Mouse (Mus musculus) intestine, embryonic 14.5 days (tissue): ENCODE measurements around the gene Nudt22. TPM values are rescaled to one million over a fixed set of nuclear protein-coding genes. Genes with fewer than 3 reads are reported as not detected.

Source experiments
- ATAC-seq: fragments of 200-750 bp; cut with Nextera tagmentation; replicated peaks from 2 replicates; pipeline ENCODE4 v1.8.0; 2017; ENCODE audit warnings: low read depth, moderate number of reproducible peaks, moderate TSS enrichment, moderate library complexity; ENCODE audit not compliant: low FRiP score, low TSS enrichment
- DNase-seq: peaks from one replicate; pipeline ENCODE4 v3.0.0-alpha.2; 2018; ENCODE audit warnings: low spot score
- H3K27ac ChIP-seq: fragments of 300-500 bp; sonication (generic); 2 replicates; pipeline ENCODE4 v1.5.1; 2014; ENCODE audit warnings: low read depth, mild to moderate bottlenecking, control low read depth
- H3K27me3 ChIP-seq: fragments of 300-500 bp; sonication (generic); replicated peaks from 2 replicates; pipeline ENCODE4 v1.6.1; 2014; ENCODE audit warnings: low read length, control low read depth; ENCODE audit not compliant: control insufficient read depth, insufficient read depth
- H3K36me3 ChIP-seq: fragments of 300-500 bp; sonication (generic); 2 replicates; pipeline ENCODE4 v1.6.1; 2014; ENCODE audit warnings: low read length, control low read depth; ENCODE audit not compliant: control insufficient read depth, insufficient read depth
- H3K4me1 ChIP-seq: fragments of 300-500 bp; sonication (generic); replicated peaks from 2 replicates; pipeline ENCODE4 v1.6.1; 2014; ENCODE audit warnings: low read length, control low read depth, mixed read lengths; ENCODE audit not compliant: control insufficient read depth, insufficient read depth
- H3K4me2 ChIP-seq: fragments of 300-500 bp; sonication (generic); 2 replicates; pipeline ENCODE4 v1.6.1; 2014; ENCODE audit warnings: low read length
- H3K4me3 ChIP-seq: fragments of 300-500 bp; sonication (generic); 2 replicates; pipeline ENCODE4 v1.5.1; 2014; ENCODE audit warnings: low read depth, low read length, control low read depth, mixed read lengths
- H3K9ac ChIP-seq: fragments of 300-500 bp; sonication (generic); 2 replicates; pipeline ENCODE4 v1.6.1; 2014; ENCODE audit warnings: mild to moderate bottlenecking, low read length
- H3K9me3 ChIP-seq: fragments of 300-500 bp; sonication (generic); 2 replicates; pipeline ENCODE4 v1.6.1; 2016; ENCODE audit warnings: low read length, control low read depth; ENCODE audit not compliant: control insufficient read depth
- WGBS: fragments of 180-500 bp; shearing (Covaris S2); extraction: QIAGEN DNeasy Blood & Tissue Kit; methylation state at CpG from one replicate; pipeline ENCODE4 v1.1.7; 2014; 5-methylcytosine and 5-hydroxymethylcytosine counted together
- polyA plus RNA-seq: library from polyadenylated mRNA; unstranded; fragments of >200 nt; fragmentation: Nextera tagmentation; extraction: Ambion mirVana; gene quantifications from 2 replicates; pipeline ENCODE4 v1.2.1, GENCODE M21; 2014

Nudt22 gene
- polyA plus RNA-seq, 1 experiment from 2014 or later: 14.6 TPM

GRCm38 (mm10) chr19:6969291-6969664 is 26.6 kb downstream of the Nudt22 start:
- Histone ChIP-seq H3K4me2 (peak overlapping the region; percentile 60), H3K27ac (peak overlapping the region; percentile 69), H3K4me3 (peak overlapping the region; percentile 72), H3K9ac (peak overlapping the region; percentile 67), H3K36me3 (peaks cover 25% of the 10 kb centered on the region), H3K27me3 (no peaks in the 10 kb centered on the region), H3K9me3 (no peaks in the 10 kb centered on the region), H3K4me1 (peaks cover 38% of the 10 kb centered on the region)
- no peak for DNase-seq
- WGBS: 2% methylated on average over 20 of the region's 20 CpGs
- no peak for ATAC-seq

GRCm38 (mm10) chr19:6968491-6969271 is 27.2 kb downstream of the Nudt22 start:
- Histone ChIP-seq H3K27ac (peak overlapping the region; percentile 69), H3K9ac (peak overlapping the region; percentile 67), H3K36me3 (peaks cover 31% of the 10 kb centered on the region), H3K9me3 (no peaks in the 10 kb centered on the region), H3K4me1 (peaks cover 38% of the 10 kb centered on the region), H3K4me3 (peak overlapping the region; percentile 72), H3K27me3 (no peaks in the 10 kb centered on the region), H3K4me2 (peak overlapping the region; percentile 60)
- DNase-seq (peak; percentile 81), ATAC-seq (peak; percentile 45)
- 7% methylated on average over 15 of the region's 15 CpGs for WGBS

- H3K9me3 ChIP-seq: no peaks in the 10 kb centered on the region
- 84% methylated on average over 10 of the region's 10 CpGs for WGBS
- H3K9ac ChIP-seq: no peak overlapping the region
Observed at GRCm38 (mm10) chr19:6956461-6956860, 39.5 kb downstream of the Nudt22 start.

GRCm38 (mm10) chr19:6955424-6955823 is 40.5 kb downstream of the Nudt22 start:
- Histone ChIP-seq H3K4me2 (no peak overlapping the region), H3K9ac (no peak overlapping the region), H3K27me3 (no peaks in the 10 kb centered on the region), H3K4me3 (no peak overlapping the region), H3K27ac (no peak overlapping the region), H3K4me1 (peaks cover 12% of the 10 kb centered on the region), H3K9me3 (no peaks in the 10 kb centered on the region), H3K36me3 (peaks cover 77% of the 10 kb centered on the region)
- DNase-seq: no peak
- no peak for ATAC-seq
- 77% methylated on average over 7 of the region's 7 CpGs for WGBS

More at GRCm38 (mm10) chr19:6956461-6956860, 39.5 kb downstream of the Nudt22 start:
- Histone ChIP-seq H3K4me1 (peaks cover 12% of the 10 kb centered on the region), H3K27ac (no peak overlapping the region), H3K27me3 (no peaks in the 10 kb centered on the region), H3K4me3 (no peak overlapping the region), H3K36me3 (peaks cover 88% of the 10 kb centered on the region), H3K4me2 (no peak overlapping the region)
- no peak for DNase-seq
- ATAC-seq: no peak

GRCm38 (mm10) chr19:6954046-6954445 is 41.9 kb downstream of the Nudt22 start:
- Histone ChIP-seq H3K27me3 (no peaks in the 10 kb centered on the region), H3K9ac (no peak overlapping the region), H3K36me3 (peaks cover 64% of the 10 kb centered on the region), H3K27ac (no peak overlapping the region), H3K4me1 (peaks cover 20% of the 10 kb centered on the region), H3K4me2 (no peak overlapping the region), H3K9me3 (no peaks in the 10 kb centered on the region), H3K4me3 (no peak overlapping the region)
- WGBS: 49% methylated on average over 8 of the region's 9 CpGs
- DNase-seq: no peak
- no peak for ATAC-seq

GRCm38 (mm10) chr19:6952712-6953037 is 43.2 kb downstream of the Nudt22 start:
- Histone ChIP-seq H3K9ac (peak overlapping the region; percentile 61), H3K4me3 (peak overlapping the region; percentile 52; the same call in 1 of the 2 replicates), H3K4me1 (peaks cover 20% of the 10 kb centered on the region), H3K9me3 (no peaks in the 10 kb centered on the region), H3K27ac (peak overlapping the region; percentile 92), H3K27me3 (no peaks in the 10 kb centered on the region), H3K36me3 (peaks cover 50% of the 10 kb centered on the region), H3K4me2 (peak overlapping the region; percentile 94)
- ATAC-seq (no peak), DNase-seq (no peak)
- 17% methylated on average over 3 of the region's 3 CpGs for WGBS

GRCm38 (mm10) chr19:6951994-6952711 is 43.8 kb downstream of the Nudt22 start:
- WGBS: 2% methylated on average over 31 of the region's 31 CpGs
- peak; percentile 33 for ATAC-seq

GRCm38 (mm10) chr19:6951381-6951968 is 44.4 kb downstream of the Nudt22 start:
- Histone ChIP-seq H3K4me3 (peak overlapping the region; percentile 52), H3K4me2 (peak overlapping the region; percentile 94), H3K4me1 (peaks cover 20% of the 10 kb centered on the region), H3K27ac (peak overlapping the region; percentile 92), H3K36me3 (peaks cover 38% of the 10 kb centered on the region), H3K27me3 (no peaks in the 10 kb centered on the region), H3K9me3 (no peaks in the 10 kb centered on the region), H3K9ac (peak overlapping the region; percentile 61)
- peak; percentile 82 for ATAC-seq
- DNase-seq: peak; percentile 91
- under 1% methylated on average over 35 of the region's 35 CpGs for WGBS

More at GRCm38 (mm10) chr19:6951994-6952711, 43.8 kb downstream of the Nudt22 start:
- Histone ChIP-seq H3K36me3 (peaks cover 45% of the 10 kb centered on the region), H3K4me1 (peaks cover 20% of the 10 kb centered on the region), H3K27me3 (no peaks in the 10 kb centered on the region), H3K9me3 (no peaks in the 10 kb centered on the region), H3K4me2 (peak overlapping the region; percentile 94), H3K9ac (peak overlapping the region; percentile 61), H3K27ac (peak overlapping the region; percentile 92), H3K4me3 (peak overlapping the region; percentile 52)
- peak; percentile 86 for DNase-seq
